Mouse (Mus musculus): ENCODE measurements around the gene Ptprf. TPM values are rescaled to one million over a fixed set of nuclear protein-coding genes. Genes with fewer than 3 reads are reported as not detected.

The Ptprf gene
- total RNA-seq, 2 experiments from 2014 or later: 13.0 to 16.4 TPM

DNA sequence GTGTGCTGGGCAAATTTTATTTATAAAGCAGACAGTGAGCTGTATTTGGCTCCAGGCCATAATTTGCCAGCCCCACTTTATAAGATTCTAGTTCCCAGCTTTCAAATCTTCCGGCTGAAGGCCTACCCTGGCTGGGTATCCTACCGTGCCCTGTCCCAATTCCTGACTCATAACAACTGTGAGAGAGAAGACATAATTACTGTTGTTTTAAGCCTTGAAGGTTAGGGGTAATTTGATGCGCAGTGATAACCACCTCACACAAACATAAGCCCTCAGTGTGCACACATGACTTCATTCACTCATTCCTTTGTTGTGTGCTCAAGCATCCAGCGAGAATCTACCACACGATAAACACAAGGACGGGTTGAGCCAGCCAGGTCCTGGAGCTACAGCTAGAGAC, 71.7 kb downstream of the Ptprf start:
- DNase-seq: no peak
- intact Hi-C loops (cut with DNase I): loop anchor here (5.0 kb wide), 2 partner anchors 38 to 358 kb away; no protein-coding TSS in a partner anchor

DNA sequence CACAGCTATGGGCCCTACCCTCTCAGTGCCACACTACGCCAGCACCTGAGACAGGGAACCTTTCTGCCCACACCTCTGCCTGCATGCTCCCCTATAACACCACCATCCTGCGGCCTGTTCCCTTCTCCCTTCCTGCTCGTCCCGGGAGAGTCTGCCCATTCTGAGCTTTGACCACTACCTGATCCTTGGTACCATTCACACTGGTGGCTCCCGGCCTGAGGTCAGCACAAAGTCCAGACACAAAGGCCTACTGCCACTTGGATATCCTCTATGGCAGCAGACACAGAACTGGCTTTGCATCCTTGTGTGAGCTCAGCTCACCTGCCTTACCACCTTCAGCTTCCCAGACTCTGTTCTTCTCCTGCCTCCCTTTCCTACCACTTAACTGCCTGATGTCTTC, 72.7 kb downstream of the Ptprf start:
- DNase-seq: no peak
- intact Hi-C loops (cut with DNase I): loop anchor here (5.0 kb wide), 2 partner anchors 39 to 359 kb away; no protein-coding TSS in a partner anchor

DNA sequence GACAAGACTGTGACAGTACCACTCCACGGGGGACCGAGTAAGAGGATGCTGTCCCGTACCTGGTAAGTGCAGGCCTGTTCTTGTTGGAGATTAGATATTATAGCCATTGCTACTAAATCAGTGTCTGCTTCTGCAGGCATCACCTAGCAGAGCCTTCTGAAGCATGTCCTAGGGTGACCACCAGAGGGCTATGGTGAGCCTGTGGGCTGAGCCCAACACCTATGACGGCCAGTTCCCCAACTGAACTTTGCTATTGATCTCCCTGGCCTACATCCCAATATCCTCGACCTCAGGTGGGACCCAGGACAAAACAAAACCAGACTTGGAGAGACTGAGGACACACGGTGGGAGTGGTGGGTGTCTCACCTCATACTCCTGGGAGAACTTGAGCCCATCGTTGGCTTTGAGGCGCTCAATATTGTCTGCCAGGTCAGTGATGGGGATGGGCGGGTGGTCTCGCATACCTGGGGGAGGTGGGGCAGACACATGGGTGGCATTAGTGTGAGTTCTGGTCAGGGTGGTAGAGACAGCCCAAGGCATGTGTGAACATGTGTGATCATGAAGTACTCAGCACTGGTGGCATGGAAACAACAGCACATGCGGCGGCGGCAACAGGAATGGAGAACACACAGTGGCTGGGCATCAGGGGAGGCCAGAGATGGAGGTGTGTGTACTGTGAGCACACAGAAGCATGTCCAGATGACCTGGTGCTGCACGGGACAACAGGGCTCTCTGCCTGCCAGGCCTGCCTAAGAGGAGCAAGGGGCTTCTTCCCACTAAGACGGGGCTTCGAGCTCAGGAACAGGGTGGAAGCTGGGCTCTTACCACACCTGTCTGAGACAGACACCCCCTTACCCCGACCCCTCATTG, 74.2 kb downstream of the Ptprf start:
- intact Hi-C loops (cut with DNase I): loop anchor here (1.0 to 5.0 kb wide), 3 partner anchors 40 to 360 kb away; no protein-coding TSS in a partner anchor
- peak; percentile 69 to 84 for DNase-seq

DNA sequence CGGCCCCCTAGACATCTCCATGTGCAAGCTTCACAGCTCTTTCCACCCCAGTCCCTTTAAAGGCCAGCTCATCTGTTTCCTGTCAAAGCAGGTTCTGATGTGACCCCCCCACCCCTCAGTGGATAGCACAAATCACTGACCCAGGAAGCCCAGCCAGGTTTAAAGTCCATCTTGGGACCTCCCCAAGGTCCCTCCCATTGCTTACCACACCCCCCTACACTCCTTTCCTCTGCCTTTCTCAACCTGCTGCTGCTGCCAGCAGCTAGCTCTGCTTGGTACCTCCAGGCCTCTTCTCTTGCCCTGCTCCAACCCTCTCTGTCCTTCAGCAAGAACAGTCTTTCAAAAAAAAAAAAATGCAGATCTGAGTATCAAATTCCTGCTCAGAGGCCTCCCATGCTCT, 76.3 kb downstream of the Ptprf start:
- no peak for DNase-seq
- intact Hi-C loops (cut with DNase I): loop anchor here (5.0 kb wide), 2 partner anchors 42 to 362 kb away; no protein-coding TSS in a partner anchor

DNA sequence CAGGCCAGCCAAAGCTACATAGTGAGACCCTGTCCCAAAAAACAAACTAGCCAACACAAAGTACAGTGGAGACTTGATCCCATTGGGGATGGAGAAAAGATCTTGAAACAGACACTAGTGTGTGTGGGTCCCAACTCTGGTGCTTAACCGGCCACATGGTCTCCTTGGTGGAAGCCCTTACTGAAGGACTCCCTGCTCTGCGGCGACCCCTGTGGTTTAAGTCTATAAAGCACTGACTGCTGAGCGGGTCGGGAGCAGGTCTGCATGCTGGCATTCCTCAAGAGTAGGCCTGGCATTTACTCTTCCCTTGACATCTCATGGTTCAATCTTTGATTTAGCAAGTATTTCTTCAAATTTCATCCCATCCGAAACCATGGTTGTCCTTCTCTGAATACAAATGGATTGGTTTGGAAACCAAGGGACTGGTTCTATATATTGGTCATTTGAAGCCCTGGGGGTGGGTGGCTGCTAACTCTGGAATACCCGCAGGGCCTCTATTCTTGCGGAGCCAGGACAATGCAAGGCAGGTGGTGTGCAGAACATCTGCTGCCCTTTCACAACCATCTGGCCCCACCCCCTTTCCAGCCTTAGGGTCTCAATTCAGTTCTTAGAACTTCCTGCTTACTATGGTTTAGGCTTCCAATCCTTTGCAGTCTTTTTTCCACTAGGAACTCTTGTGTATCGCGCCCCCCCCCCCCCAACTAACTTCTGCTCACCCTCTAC, 84.1 kb downstream of the Ptprf start:
- intact Hi-C loops (cut with DNase I): no loop called here

DNA sequence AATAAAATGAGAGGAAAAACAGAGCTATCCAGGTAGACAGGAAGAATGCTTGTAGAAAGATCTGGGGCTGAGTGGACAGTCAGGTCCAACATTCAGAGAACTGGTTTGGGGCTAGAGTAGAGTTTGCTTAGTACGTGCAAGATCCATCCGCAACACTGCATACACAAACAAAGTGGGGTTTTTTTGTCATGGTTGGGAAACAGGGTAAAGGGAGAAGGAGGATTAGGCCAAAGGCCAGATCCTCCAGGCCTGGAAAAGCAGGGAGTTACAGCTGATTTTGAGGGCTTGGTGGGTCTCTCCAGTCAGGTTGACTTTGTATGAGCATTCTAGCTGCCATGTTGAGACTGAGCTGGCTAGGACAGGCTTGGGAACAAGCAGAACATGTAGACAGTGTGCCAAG, 85.3 kb downstream of the Ptprf start:
- intact Hi-C loops (cut with DNase I): no loop called here
- DNase-seq: no peak

More for the DNA sequence above, 84.1 kb downstream of the Ptprf start:
- DNase-seq: no peak

DNA sequence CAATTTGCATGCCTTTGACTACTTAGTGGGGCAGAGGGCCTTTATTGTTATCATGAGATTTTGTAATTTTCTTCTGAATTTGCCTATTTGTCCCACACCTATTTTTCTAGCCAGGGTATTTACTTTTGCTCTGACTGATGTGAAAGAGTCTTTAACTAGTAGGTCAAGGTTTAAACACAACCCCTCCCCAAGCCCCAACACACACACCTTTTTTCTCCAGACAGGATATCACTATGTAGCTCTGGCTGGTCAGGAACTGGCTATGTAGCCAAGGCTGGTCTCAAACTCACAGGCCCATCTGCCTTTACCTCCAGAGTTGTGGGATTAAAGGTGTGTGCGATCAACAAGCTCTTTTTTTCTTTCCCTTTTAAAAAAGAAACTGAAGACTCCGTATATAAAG, 92.1 kb downstream of the Ptprf start:
- intact Hi-C loops (cut with DNase I): no loop called here
- DNase-seq: no peak

DNA sequence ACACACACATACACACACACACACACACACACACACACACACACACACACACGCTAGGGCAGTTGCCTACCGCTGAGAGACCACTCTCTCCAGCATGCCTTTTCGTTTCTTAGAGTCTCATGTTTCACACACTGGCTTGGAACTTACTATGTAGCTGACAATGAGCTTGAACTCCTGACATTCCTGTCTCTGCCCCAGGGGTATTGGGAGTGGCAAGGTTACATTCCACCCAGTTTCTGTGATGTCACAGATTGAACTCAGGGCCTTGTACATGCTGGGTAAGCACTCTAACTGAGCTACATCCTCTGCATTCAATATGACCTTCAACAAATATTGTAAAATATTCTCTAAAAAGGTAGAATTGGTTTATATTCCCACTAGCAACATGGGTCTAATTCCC, 92.6 kb downstream of the Ptprf start:
- DNase-seq: no peak
- intact Hi-C loops (cut with DNase I): no loop called here

DNA sequence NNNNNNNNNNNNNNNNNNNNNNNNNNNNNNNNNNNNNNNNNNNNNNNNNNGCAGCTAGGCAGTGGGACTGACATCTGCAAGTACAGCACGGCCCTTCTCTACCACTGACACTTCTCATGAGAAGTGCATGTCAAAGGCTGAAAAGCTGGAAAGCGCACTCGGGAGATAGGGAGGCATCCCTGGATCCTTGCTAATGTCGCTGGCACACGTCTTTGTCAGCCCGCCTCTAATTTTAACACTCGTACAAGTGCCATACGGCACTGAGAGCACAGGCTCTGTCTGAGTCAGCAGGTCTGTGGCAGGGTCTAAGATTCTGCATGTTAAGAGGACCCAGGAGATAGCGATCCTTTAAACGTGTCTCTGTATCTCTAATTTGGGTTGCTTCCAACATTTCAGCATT, 95.0 kb downstream of the Ptprf start:
- intact Hi-C loops (cut with DNase I): no loop called here

DNA sequence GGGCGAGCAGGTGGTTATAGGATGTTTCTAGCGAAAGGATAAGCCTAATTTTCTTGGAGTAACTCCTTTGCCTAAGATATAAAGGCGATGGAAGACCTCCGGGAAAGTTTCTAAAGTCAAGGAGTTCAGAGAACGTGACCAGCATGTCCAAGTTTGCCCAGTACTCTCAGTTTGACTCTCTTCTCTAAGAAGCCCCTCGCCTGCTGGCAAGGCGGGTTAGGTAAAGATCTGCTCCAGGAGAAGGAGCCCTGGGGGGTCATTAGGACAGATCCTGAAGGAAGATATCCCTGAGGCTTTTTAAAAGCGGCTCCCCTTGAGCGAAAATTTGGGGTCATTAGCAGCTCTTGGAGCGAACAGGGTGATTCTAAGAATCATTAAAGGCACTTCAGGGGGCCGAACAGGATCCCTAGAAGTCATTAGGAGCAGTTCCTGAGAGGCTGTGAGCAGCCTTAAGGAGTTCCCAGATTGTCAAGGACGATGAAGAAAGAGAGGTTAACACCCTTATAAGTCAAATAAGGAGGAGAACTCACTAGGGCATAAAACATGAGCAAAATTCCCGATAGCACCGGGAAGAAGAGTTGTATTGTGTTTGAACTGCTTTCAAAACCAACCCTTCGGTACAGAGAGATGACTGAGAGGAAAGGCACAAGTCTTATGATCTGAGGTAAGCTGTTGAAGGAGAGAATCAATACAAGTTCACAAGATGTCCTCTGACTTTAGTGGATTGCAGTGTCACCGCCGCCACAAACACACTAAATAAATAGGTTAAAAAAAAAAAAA, 110.7 kb downstream of the Ptprf start:
- peak in 1 of 2 experiments; percentile 19 for DNase-seq
- intact Hi-C loops (cut with DNase I): no loop called here

More for the DNA sequence above, 95.0 kb downstream of the Ptprf start:
- DNase-seq: peak in 1 of 2 experiments; percentile 14

DNA sequence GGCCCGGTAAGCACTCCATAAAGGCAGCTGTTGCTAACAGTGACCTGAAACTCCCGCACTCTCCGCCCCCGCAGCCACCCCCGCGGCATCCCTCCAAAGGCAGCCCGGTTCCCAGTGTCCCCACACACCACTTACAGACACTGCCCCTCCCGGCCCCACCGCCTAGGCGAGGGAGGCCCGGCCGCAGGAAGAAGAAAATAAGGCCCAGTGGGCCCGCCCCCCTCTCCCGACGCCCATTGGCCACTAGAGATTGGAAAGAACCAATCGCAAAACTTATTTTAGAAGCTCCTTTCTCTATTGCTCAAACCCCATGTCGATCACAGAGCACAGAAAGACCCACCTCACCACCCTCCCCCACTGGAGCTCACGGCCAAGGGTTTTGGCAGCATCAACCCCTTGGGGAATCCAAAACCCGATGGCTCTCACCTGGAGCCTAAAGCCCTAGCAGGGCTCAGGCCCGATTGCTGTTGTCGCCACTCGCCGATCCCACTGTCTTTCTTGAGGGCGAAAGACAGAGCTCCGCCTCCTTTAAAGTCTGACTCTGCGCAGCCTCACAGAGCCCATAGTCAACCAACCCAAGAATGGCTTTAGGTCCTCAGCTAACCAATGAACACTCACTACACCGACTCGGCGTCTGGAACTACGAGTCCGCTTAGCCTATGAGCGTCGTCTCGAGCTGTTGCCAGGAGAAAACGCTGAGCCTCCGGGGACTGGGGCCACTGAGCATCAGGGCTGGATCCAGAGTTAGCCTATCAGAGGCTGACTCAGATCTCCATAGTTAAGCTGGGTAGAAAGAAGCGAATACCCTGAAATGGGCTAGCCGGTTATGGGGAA, 111.5 kb downstream of the Ptprf start, which contains the start of gene Kdm4a:
Kdm4a (minus strand) TSS at position 577 of the 834 bp plus-strand sequence.
- peak; percentile 91 for DNase-seq
- intact Hi-C loops (cut with DNase I): no loop called here

DNA sequence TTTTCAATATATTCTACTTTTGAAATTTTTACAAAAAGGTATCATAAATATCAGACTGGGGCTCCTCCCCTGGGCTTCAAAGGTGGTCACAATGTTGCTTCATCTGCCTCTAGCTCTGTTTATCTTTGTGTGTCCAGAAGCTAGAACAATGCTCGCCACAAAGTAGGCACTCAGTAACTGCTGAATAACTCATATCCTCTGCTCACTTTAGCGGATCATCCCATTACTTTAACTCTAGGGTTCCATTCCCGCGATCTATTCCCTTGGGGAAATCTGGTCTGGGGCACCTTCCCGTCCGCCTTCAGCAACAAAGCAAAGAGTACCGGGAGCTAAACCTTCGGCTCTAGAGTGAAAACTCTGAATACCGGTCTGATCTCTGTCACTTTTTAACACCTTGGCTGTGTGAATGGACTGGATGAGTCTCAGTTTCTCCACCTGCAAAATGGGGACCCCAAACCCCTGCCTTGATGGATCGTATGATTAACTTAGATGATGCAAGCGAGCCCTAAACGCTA, 112.2 kb downstream of the Ptprf start:
- intact Hi-C loops (cut with DNase I): no loop called here
- no peak for DNase-seq

DNA sequence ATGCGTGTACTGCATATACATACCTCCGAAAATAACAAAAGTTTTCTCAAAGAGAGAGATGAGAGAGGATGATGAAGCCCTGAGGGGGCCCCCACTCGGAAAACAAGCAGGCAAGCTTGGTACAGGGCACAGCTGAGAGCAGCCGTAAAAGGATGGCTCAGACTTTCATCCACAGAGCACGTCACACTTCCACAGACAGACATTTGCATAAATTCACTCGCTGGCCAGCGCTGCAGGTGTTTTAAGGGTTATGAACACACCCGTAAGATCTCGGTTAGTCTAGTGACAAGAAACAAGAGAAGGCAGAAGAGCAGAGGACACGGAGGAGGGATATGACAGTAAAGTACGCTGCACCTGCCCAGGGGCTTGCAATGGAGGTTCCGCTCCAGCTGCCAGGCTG, 118.7 kb downstream of the Ptprf start:
- intact Hi-C loops (cut with DNase I): no loop called here
- no peak for DNase-seq

DNA sequence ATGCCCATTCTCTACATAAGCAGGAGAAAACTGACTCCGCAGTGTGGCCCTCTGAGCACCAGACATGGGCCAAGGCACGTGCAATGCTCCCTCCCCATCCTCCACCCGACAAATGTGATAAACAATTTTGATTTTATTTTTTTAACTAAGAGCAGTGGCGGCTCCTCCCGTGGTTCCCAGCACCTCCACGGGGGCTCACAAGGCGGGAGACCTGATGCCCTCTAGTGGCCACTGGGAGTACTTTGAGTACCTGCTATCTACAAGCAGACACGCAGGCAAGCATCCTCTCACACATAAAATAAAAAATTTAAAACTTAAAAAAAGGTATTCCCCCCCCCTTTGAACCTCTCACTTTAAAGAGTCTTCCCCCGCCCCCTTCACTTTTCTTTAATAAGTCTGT, 120.2 kb downstream of the Ptprf start:
- DNase-seq: no peak
- intact Hi-C loops (cut with DNase I): no loop called here

DNA sequence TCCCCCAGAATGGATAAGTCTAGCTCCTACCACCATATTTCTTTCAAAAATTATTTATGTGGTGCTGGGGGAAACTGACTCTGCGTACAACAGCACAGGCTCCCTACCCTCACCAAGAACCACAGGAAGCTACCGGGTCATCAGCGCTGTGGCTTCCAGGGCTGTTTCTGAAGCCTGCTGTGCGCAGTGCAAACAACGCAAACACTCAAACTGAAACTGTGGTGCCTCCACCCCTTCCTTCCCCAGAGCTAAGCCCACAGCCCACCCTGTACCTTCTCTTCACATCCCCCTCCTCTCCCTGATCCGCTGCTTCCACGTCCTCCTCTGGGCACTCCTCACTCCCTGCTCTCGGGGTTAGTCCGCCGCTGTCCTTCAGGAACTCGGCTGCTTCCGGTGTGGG, 129.1 kb downstream of the Ptprf start:
- no peak for DNase-seq
- intact Hi-C loops (cut with DNase I): no loop called here

Data from heart, postnatal 14 days (tissue).